Mouse (Mus musculus) liver (tissue): Measurements from ENCODE around the gene Dclk1.
"Not testable (repeated sequence)": the region's sequence is repeated elsewhere in the genome, so short reads cannot be mapped to it uniquely, and the experiment has no call there.

Experiments used
- DNase-seq: peaks from one replicate; pipeline ENCODE4 v3.0.0-alpha.2; 2020; ENCODE audit warnings: mixed read lengths

Dclk1 gene

GRCm38 (mm10) chr3:55241730-55242421, at the start of gene Dclk1:
Gene Dclk1 (plus strand): TSS chr3:55242364.
- no peak for DNase-seq

- no peak for DNase-seq
Measured at GRCm38 (mm10) chr3:55193351-55193750, 48.8 kb upstream of the Dclk1 start.

GRCm38 (mm10) chr3:55194792-55195191, 47.4 kb upstream of the Dclk1 start:
- DNase-seq, result no peak

GRCm38 (mm10) chr3:55195581-55196327, 46.4 kb upstream of the Dclk1 start:
- DNase-seq, result no peak

GRCm38 (mm10) chr3:55196328-55196710, 45.8 kb upstream of the Dclk1 start:
- DNase-seq, result no peak

GRCm38 (mm10) chr3:55203621-55204020, 38.5 kb upstream of the Dclk1 start:
- DNase-seq, result not testable (repeated sequence)

GRCm38 (mm10) chr3:55206413-55206812, 35.8 kb upstream of the Dclk1 start:
- no peak for DNase-seq

- no peak for DNase-seq
Measured at GRCm38 (mm10) chr3:55207665-55208064, 34.5 kb upstream of the Dclk1 start.

- DNase-seq, result no peak
Measured at GRCm38 (mm10) chr3:55212254-55212653, 29.9 kb upstream of the Dclk1 start.

- DNase-seq, result no peak
Measured at GRCm38 (mm10) chr3:55213785-55214184, 28.4 kb upstream of the Dclk1 start.

- no peak for DNase-seq
Measured at GRCm38 (mm10) chr3:55214413-55214812, 27.8 kb upstream of the Dclk1 start.

GRCm38 (mm10) chr3:55222502-55222901, 19.7 kb upstream of the Dclk1 start:
- no peak for DNase-seq

- no peak for DNase-seq
Measured at GRCm38 (mm10) chr3:55223862-55224261, 18.3 kb upstream of the Dclk1 start.

GRCm38 (mm10) chr3:55226501-55227213, 15.5 kb upstream of the Dclk1 start:
- DNase-seq, result peak; percentile 19

- no peak for DNase-seq
Measured at GRCm38 (mm10) chr3:55227214-55227581, 15.0 kb upstream of the Dclk1 start.

GRCm38 (mm10) chr3:55242422-55243055, 375 bp downstream of the Dclk1 start:
- peak; percentile 50 for DNase-seq

- DNase-seq, result no peak
Measured at GRCm38 (mm10) chr3:55243056-55243471, 900 bp downstream of the Dclk1 start.

- DNase-seq, result no peak
Measured at GRCm38 (mm10) chr3:55244087-55244486, 1.9 kb downstream of the Dclk1 start.

- DNase-seq, result no peak
Measured at GRCm38 (mm10) chr3:55246618-55247272, 4.6 kb downstream of the Dclk1 start.

- no peak for DNase-seq
Measured at GRCm38 (mm10) chr3:55248048-55248447, 5.9 kb downstream of the Dclk1 start.

GRCm38 (mm10) chr3:55248508-55248907, 6.3 kb downstream of the Dclk1 start:
- no peak for DNase-seq

- DNase-seq, result no peak
Measured at GRCm38 (mm10) chr3:55250631-55251030, 8.5 kb downstream of the Dclk1 start.

- DNase-seq, result no peak
Measured at GRCm38 (mm10) chr3:55260139-55260538, 18.0 kb downstream of the Dclk1 start.
